22 mouse cellular contexts compared by ENCODE assay signal in the genomic region with DNA sequence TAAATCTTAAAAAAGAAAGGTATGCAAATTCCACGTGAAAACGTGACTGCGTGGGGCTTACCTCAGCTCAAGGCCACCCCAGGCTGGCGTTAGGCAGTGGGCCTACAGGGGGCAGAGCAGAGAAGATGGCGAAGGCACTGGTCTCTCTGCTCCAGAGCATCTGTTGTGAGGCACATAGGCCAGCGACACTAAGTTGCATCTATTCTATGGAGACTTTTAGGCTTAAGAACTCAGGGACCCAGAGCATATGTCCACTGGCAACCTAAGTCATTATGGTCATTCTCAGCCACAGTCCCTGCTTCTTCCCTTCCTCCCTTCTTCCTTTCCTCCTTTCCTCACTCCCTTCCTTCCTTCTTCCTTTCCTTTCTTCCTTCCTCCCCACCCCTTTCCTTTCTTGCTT. TPM values are rescaled to one million over a fixed set of nuclear protein-coding genes. Genes with fewer than 3 reads are reported as not detected.
DNase-seq lines count a peak whose midpoint lies in the region; ATAC-seq and TF ChIP-seq lines count a peak whose summit lies in the region.
"Had no signal": no experiment of that assay in that cellular context is flagged by ENCODE, and none has a peak within 500 bp of the region (broad histone marks: within the 10 kb centered on the region; RNA-seq: fewer than 3 reads in every experiment).

No protein-coding gene starts in this region.

- no peak for TF ChIP-seq EP300 in liver, embryonic 14.5 days (IDR thresholded peaks at IDR 0.05; ENCODE audit: low read depth)
- no peak for TF ChIP-seq EP300 in MEL (IDR thresholded peaks at IDR 0.05; ENCODE audit: low read depth in 1 of 2, low read length in 2 of 2)

- no peaks in the 10 kb centered on the region for H3K9me3 ChIP-seq in intestine, postnatal 0 days (ENCODE audit: control insufficient read depth)
- no peaks in the 10 kb centered on the region for H3K9me3 ChIP-seq in intestine, embryonic 15.5 days
- H3K9me3 ChIP-seq in liver, embryonic 14.5 days (ENCODE audit: control insufficient read depth, low read length): no peaks in the 10 kb centered on the region
- no peaks in the 10 kb centered on the region for H3K9me3 ChIP-seq in liver, embryonic 12.5 days (replicated peaks)
- H3K9me3 ChIP-seq in E14TG2a.4 (ENCODE audit: low read length): no peaks in the 10 kb centered on the region
- H3K9me3 ChIP-seq in MEL (replicated peaks; ENCODE audit: insufficient read depth, low read length): no peaks in the 10 kb centered on the region
- H3K9me3 ChIP-seq: forebrain, embryonic 10.5 days; forebrain, embryonic 13.5 days; heart, embryonic 12.5 days; heart, embryonic 15.5 days had no signal

- H3K79me2 ChIP-seq in MEL (ENCODE audit: control insufficient read depth, insufficient read depth, low read length, poor library complexity): no peaks in the 10 kb centered on the region

- H3K9ac ChIP-seq in intestine, postnatal 0 days (ENCODE audit: low read depth, low read length): no peak overlapping the region
- H3K9ac ChIP-seq in intestine, embryonic 15.5 days: no peak overlapping the region
- no peak overlapping the region for H3K9ac ChIP-seq in liver, embryonic 14.5 days (replicated peaks)
- H3K9ac ChIP-seq in liver, embryonic 12.5 days: no peak overlapping the region
- no peak overlapping the region for H3K9ac ChIP-seq in MEL (ENCODE audit: control insufficient read depth, low read depth, low read length, poor library complexity, severe bottlenecking)
- H3K9ac ChIP-seq: heart, embryonic 12.5 days; heart, embryonic 15.5 days; hindbrain, embryonic 14.5 days had no signal

- TF ChIP-seq POLR2A in MEL (IDR thresholded peaks at IDR 0.05; ENCODE audit: control insufficient read depth in 1 of 2, insufficient read depth in 1 of 2, low read depth in 1 of 2, low read length in 2 of 2, poor library complexity in 1 of 2): no peak

- WGBS in intestine, postnatal 0 days: 82% methylated on average over 6 of the region's 6 CpGs
- 78% methylated on average over 6 of the region's 6 CpGs for whole genome bisulfite sequencing in intestine, embryonic 15.5 days
- 61% methylated on average over 6 of the region's 6 CpGs for WGBS in liver, embryonic 14.5 days (ENCODE audit: insufficient replicate concordance)
- 75% methylated on average over 6 of the region's 6 CpGs for WGBS in liver, embryonic 12.5 days (ENCODE audit: insufficient replicate concordance)

- no peaks in the 10 kb centered on the region for H3K36me3 ChIP-seq in intestine, postnatal 0 days (ENCODE audit: control insufficient read depth, insufficient read depth)
- H3K36me3 ChIP-seq in intestine, embryonic 15.5 days: no peaks in the 10 kb centered on the region
- no peaks in the 10 kb centered on the region for H3K36me3 ChIP-seq in liver, embryonic 14.5 days (replicated peaks; ENCODE audit: control insufficient read depth, insufficient read depth, low read depth)
- H3K36me3 ChIP-seq in liver, embryonic 12.5 days: no peaks in the 10 kb centered on the region
- no peaks in the 10 kb centered on the region for H3K36me3 ChIP-seq in E14TG2a.4 (ENCODE audit: insufficient read depth, low read length)
- peaks cover 0 to 3% of the 10 kb centered on the region in 2 experiments; a peak in 1 of 4 replicates for H3K36me3 ChIP-seq in MEL (ENCODE audit: control insufficient read depth in 1 of 2, insufficient read depth in 2 of 2, low read length in 2 of 2)
- H3K36me3 ChIP-seq: forebrain, embryonic 10.5 days; heart, embryonic 12.5 days; heart, embryonic 15.5 days had no signal

- TF ChIP-seq CTCF in intestine, postnatal 0 days (IDR thresholded peaks at IDR 0.05; ENCODE audit: low read depth): peak; percentile 18; the same call in 1 of the 2 replicates
- TF ChIP-seq CTCF in liver, embryonic 14.5 days (IDR thresholded peaks at IDR 0.05; ENCODE audit: low read depth): peak; percentile 38
- TF ChIP-seq CTCF in E14TG2a.4 (conservative IDR thresholded peaks at IDR 0.05; ENCODE audit: low read length) (0 out of 2 replicates have a peak, but pooled peaks have one; percentile 7), MEL (IDR thresholded peaks at IDR 0.05 in 2 of 3, conservative IDR thresholded peaks at IDR 0.05 in 1 of 3; ENCODE audit: control insufficient read depth in 1 of 3, insufficient read depth in 1 of 3, low read depth in 2 of 3, low read length in 3 of 3, poor library complexity in 1 of 3, severe bottlenecking in 1 of 3) (peak in 2 of 3 experiments; percentile 18 to 20; a peak in 3 of 6 replicates)

- no peak; the same call in 1 of the 2 replicates for TF ChIP-seq RAD21 in MEL (IDR thresholded peaks at IDR 0.05; ENCODE audit: low read depth, low read length)

- no peak for ATAC-seq in intestine, postnatal 0 days
- no peak for ATAC-seq in intestine, embryonic 15.5 days
- no peak for ATAC-seq in liver, embryonic 14.5 days (ENCODE audit: insufficient read depth)
- no peak for ATAC-seq in liver, embryonic 12.5 days
- ATAC-seq: CD4-positive, CD25-positive, alpha-beta regulatory T cell, adult 4 months; Patski had no signal

- H3K4me3 ChIP-seq in intestine, postnatal 0 days (ENCODE audit: low read depth, low read length): no peak overlapping the region
- no peak overlapping the region for H3K4me3 ChIP-seq in intestine, embryonic 15.5 days (replicated peaks)
- no peak overlapping the region for H3K4me3 ChIP-seq in liver, embryonic 14.5 days (ENCODE audit: insufficient read depth in 1 of 2, low read depth in 2 of 2, low read length in 2 of 2)
- H3K4me3 ChIP-seq in liver, embryonic 12.5 days: no peak overlapping the region
- H3K4me3 ChIP-seq in E14TG2a.4 (replicated peaks; ENCODE audit: low read length): no peak overlapping the region
- no peak overlapping the region for H3K4me3 ChIP-seq in MEL (ENCODE audit: control insufficient read depth in 1 of 2, insufficient read depth in 1 of 2, low read depth in 2 of 2, low read length in 2 of 2)
- H3K4me3 ChIP-seq: forebrain, embryonic 10.5 days; forebrain, embryonic 13.5 days; heart, embryonic 12.5 days; heart, embryonic 15.5 days had no signal

- H3K4me2 ChIP-seq in intestine, postnatal 0 days (replicated peaks; ENCODE audit: low read depth): no peak overlapping the region
- H3K4me2 ChIP-seq in intestine, embryonic 15.5 days (replicated peaks): no peak overlapping the region
- no peak overlapping the region for H3K4me2 ChIP-seq in liver, embryonic 14.5 days (ENCODE audit: low read depth)
- no peak overlapping the region for H3K4me2 ChIP-seq in liver, embryonic 12.5 days

- H3K27ac ChIP-seq in intestine, postnatal 0 days (ENCODE audit: low read depth, low read length): no peak overlapping the region
- H3K27ac ChIP-seq in intestine, embryonic 15.5 days: no peak overlapping the region
- no peak overlapping the region for H3K27ac ChIP-seq in liver, embryonic 14.5 days
- no peak overlapping the region for H3K27ac ChIP-seq in liver, embryonic 12.5 days
- H3K27ac ChIP-seq in MEL (ENCODE audit: control insufficient read depth, low read depth, low read length): no peak overlapping the region

- no peak for DNase-seq in liver, embryonic 14.5 days (ENCODE audit: low read depth in 3 of 3, low spot score in 3 of 3)
- DNase-seq in MEL (ENCODE audit: low read depth, low spot score): no peak
- no peak for DNase-seq in testis, postnatal 10 days (ENCODE audit: low spot score)
- DNase-seq: adrenal gland, postnatal 10 days; adrenal gland, postnatal 36 days; cerebellum, adult 18-20 months; cerebellum, adult 9-10 months; cerebellum, postnatal 14 days; gastrocnemius, postnatal 14 days; heart, postnatal 14 days; heart, postnatal 4 days had no signal

- 0 out of 2 replicates have a peak, but pooled peaks cover 3% of the 10 kb centered on the region for H3K27me3 ChIP-seq in intestine, postnatal 0 days (replicated peaks; ENCODE audit: control insufficient read depth, insufficient read depth, low read length)
- H3K27me3 ChIP-seq in intestine, embryonic 15.5 days (replicated peaks): peaks cover 4% of the 10 kb centered on the region; the same call in 1 of the 2 replicates
- peaks cover 4% of the 10 kb centered on the region for H3K27me3 ChIP-seq in liver, embryonic 14.5 days (ENCODE audit: control insufficient read depth, insufficient read depth, low read length)
- H3K27me3 ChIP-seq in liver, embryonic 12.5 days (replicated peaks): peaks cover 53% of the 10 kb centered on the region
- H3K27me3 ChIP-seq in E14TG2a.4 (ENCODE audit: insufficient read depth, low read length) (peaks cover 55% of the 10 kb centered on the region), MEL (ENCODE audit: control insufficient read depth in 1 of 2, insufficient read depth in 2 of 2, low read length in 2 of 2) (no peaks in the 10 kb centered on the region)
- H3K27me3 ChIP-seq: forebrain, embryonic 13.5 days had no signal

- 0 out of 2 replicates have a peak, but pooled peaks cover 5% of the 10 kb centered on the region for H3K4me1 ChIP-seq in intestine, postnatal 0 days (replicated peaks; ENCODE audit: control insufficient read depth, insufficient read depth, low read length)
- H3K4me1 ChIP-seq in intestine, embryonic 15.5 days (replicated peaks): peaks cover 10% of the 10 kb centered on the region; the same call in 1 of the 2 replicates
- no peaks in the 10 kb centered on the region for H3K4me1 ChIP-seq in liver, embryonic 14.5 days (replicated peaks; ENCODE audit: control insufficient read depth in 2 of 2, insufficient read depth in 2 of 2, low read length in 1 of 2)
- peaks cover 18% of the 10 kb centered on the region for H3K4me1 ChIP-seq in liver, embryonic 12.5 days
- peaks cover 19% of the 10 kb centered on the region for H3K4me1 ChIP-seq in E14TG2a.4 (replicated peaks; ENCODE audit: low read depth, low read length)
- peaks cover 0 to 8% of the 10 kb centered on the region in 2 experiments; a peak in 2 of 4 replicates for H3K4me1 ChIP-seq in MEL (ENCODE audit: control insufficient read depth in 1 of 2, insufficient read depth in 2 of 2, low read length in 2 of 2)

TF ChIP-seq in MEL, 35 proteins besides CTCF, POLR2A, EP300 and RAD21:
- TF ChIP-seq SMC3 (IDR thresholded peaks at IDR 0.05; ENCODE audit: low read depth, low read length) (peak; percentile 15; the same call in 1 of the 2 replicates), ZC3H11A (IDR thresholded peaks at IDR 0.05; ENCODE audit: low read depth, low read length) (no peak)

RNA-seq across cellular contexts. Expression of a gene that starts 48.8 kb away (rescaled TPM):
- polyA plus RNA-seq in intestine, postnatal 0 days (2015; fragmentation: Nextera tagmentation; extraction: Ambion mirVana): 164 and 184 TPM in 2 replicates
- polyA plus RNA-seq in intestine, embryonic 15.5 days (2015; fragmentation: Nextera tagmentation; extraction: Ambion mirVana): 423 and 425 TPM in 2 replicates
- polyA plus RNA-seq in liver, embryonic 14.5 days (2012; rRNA removed): 75.9 and 81.7 TPM in 2 replicates
- polyA plus RNA-seq in liver, embryonic 14.5 days (2014; fragmentation: Nextera tagmentation; extraction: Ambion mirVana): 169 and 172 TPM in 2 replicates
- 241 and 253 TPM in 2 replicates for polyA plus RNA-seq in liver, embryonic 12.5 days (2016; fragmentation: Nextera tagmentation; extraction: Ambion mirVana)
- total RNA-seq in MEL (2012; rRNA removed): 284 and 289 TPM in 2 replicates
- 100 to 1,000 TPM; 361 to 412 TPM for polyA plus RNA-seq in MEL (2012; ENCODE audit: insufficient read depth in 1 of 2, insufficient read length in 2 of 2, low read depth in 1 of 2, low replicate concordance in 2 of 2, missing spikeins in 1 of 2)
